Mouse (Mus musculus): ENCODE measurements around the gene Cd300lf. TPM values are rescaled to one million over a fixed set of nuclear protein-coding genes. Genes with fewer than 3 reads are reported as not detected.

Gene Cd300lf
- polyA plus RNA-seq (2012; rRNA removed; ENCODE audit: low replicate concordance), result 3.5 and 3.7 TPM in 2 replicates

DNA sequence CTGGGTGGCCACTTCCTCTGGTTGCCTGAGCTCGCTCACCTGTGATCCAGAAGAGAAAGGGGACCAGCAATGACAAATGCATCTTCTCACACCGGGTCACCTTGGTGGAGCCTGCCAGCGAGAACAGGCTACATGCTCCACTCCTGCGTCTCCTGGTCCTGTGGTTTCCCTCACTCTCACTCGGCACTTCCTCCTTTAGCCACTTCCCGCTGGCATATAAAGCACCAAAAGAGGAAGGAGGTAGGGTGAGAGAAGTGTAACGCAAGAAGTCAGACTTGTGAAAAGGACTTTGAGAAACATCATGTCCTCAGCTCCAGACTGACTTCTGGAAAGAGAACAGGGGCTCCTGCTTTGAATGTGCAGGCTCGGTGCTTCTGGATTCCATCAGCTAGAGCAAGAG, at the start of gene Cd300lf:
Gene Cd300lf (minus strand): TSS at position 193 of the 400 bp plus-strand sequence.

DNA sequence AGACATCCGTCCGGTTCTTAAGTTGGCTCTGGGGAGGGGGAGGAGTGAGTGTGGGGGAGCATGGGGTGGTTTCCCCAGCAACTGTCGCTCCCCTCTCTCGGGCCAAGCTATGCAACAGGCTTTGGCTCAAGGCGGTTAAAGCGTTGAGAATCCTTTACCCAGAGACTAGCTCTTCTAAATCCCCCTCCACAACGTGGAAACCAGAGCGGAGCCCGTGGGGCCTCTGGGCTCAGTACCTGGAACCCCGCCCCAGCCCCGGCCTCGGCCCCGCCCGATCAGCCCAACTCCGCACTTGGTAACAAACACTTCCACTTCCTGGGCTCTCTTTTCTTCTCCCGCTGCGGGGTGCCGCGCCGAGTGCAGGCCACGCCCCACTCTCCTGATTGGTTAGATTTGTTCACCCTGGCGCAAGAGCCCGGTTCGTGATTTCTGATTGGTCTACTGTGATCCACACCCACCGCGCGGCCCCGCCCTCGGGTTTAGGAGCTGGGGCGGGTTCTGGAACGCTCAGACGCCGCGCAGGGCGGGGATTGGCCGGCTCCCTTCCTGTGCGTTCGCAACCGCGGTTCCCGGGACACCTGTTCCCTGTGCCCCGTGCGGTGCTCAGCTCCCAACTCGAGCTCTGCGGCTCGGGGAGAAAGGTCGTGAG, 29.2 kb upstream of the Cd300lf start, which contains the start of gene Slc9a3r1:
Gene Slc9a3r1 (plus strand): TSS at position 510 of the 649 bp plus-strand sequence.

DNA sequence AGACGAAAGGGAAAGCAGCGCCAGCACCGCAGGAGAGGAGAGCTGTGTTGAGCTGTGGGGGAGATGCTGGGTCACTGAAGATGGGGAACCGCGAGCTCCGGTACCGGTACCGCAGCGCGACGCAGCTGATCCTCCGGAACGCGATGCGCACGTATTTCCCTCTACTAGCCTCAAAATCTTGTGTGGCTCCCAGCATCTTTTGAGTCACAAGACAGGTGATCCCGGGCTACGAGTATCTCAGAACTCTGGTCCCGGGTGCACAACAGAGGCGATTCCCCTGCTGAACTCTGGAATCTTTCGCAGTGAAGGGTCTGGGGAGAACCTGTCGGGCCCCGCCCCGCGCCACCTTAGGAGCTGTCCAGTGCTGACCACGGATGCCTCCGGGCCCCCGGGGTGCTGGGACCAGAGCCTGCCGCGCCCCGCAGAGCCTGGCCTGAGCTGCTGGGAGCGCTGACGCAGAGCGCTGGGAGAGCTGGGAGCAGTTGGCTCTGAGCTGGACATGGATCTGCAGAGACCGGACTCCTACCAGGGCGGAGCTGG, 42.4 kb downstream of the Cd300lf start, which contains the start of gene Rab37:
Gene Rab37 (plus strand): TSS at position 70 of the 540 bp plus-strand sequence.

Other genes with a start within 250 kb of the Cd300lf start
- 2.2 and 3.9 TPM in 2 replicates for gene Cd300a, start 244.0 kb downstream of the Cd300lf start, polyA plus RNA-seq (2012; rRNA removed; ENCODE audit: low replicate concordance)
- gene Cd300lb, start 199.6 kb downstream of the Cd300lf start, polyA plus RNA-seq (2012; rRNA removed; ENCODE audit: low replicate concordance), result 2.9 and 6.2 TPM in 2 replicates
- gene Cd300c, start 164.8 kb downstream of the Cd300lf start, polyA plus RNA-seq (2012; rRNA removed; ENCODE audit: low replicate concordance), result 4.5 and 5.2 TPM in 2 replicates
- gene Cd300ld, start 144.1 kb downstream of the Cd300lf start, polyA plus RNA-seq (2012; rRNA removed; ENCODE audit: low replicate concordance), result 4.0 and 8.5 TPM in 2 replicates
- gene Cd300c2, start 132.1 kb downstream of the Cd300lf start, polyA plus RNA-seq (2012; rRNA removed; ENCODE audit: low replicate concordance), result 7.9 and 11.0 TPM in 2 replicates
- gene Cd300ld2, start 117.8 kb downstream of the Cd300lf start, polyA plus RNA-seq (2012; rRNA removed; ENCODE audit: low replicate concordance), result 2.8 and 5.3 TPM in 2 replicates
- 8.4 and 32.3 TPM in 2 replicates for gene Cd300ld4, start 107.0 kb downstream of the Cd300lf start, polyA plus RNA-seq (2012; rRNA removed; ENCODE audit: low replicate concordance)
- 20.6 and 34.4 TPM in 2 replicates for gene Cd300ld5, start 96.2 kb downstream of the Cd300lf start, polyA plus RNA-seq (2012; rRNA removed; ENCODE audit: low replicate concordance)
- 72.5 and 131 TPM in 2 replicates for gene Cd300ld3, start 85.6 kb downstream of the Cd300lf start, polyA plus RNA-seq (2012; rRNA removed; ENCODE audit: low replicate concordance)
- 0.13 and 0.66 TPM in 2 replicates for gene Cd300e, start 71.8 kb downstream of the Cd300lf start, polyA plus RNA-seq (2012; rRNA removed; ENCODE audit: low replicate concordance)
- gene Rab37, start 42.6 kb downstream of the Cd300lf start, polyA plus RNA-seq (2012; rRNA removed; ENCODE audit: low replicate concordance), result 4.9 and 6.1 TPM in 2 replicates
- gene Slc9a3r1, start 29.3 kb upstream of the Cd300lf start, polyA plus RNA-seq (2012; rRNA removed; ENCODE audit: low replicate concordance), result 42.0 and 64.9 TPM in 2 replicates
- 22.5 TPM in 2 replicates for gene Tmem104, start 53.5 kb upstream of the Cd300lf start, polyA plus RNA-seq (2012; rRNA removed; ENCODE audit: low replicate concordance)
- gene Nat9, start 53.9 kb upstream of the Cd300lf start, polyA plus RNA-seq (2012; rRNA removed; ENCODE audit: low replicate concordance), result 21.1 and 25.5 TPM in 2 replicates
- 0.11 and 0.59 TPM in 2 replicates for gene Grin2c, start 133.3 kb upstream of the Cd300lf start, polyA plus RNA-seq (2012; rRNA removed; ENCODE audit: low replicate concordance)
- 17.8 and 30.0 TPM in 2 replicates for gene Fdxr, start 143.1 kb upstream of the Cd300lf start, polyA plus RNA-seq (2012; rRNA removed; ENCODE audit: low replicate concordance)
- 4.2 and 5.5 TPM in 2 replicates for gene Fads6, start 163.7 kb upstream of the Cd300lf start, polyA plus RNA-seq (2012; rRNA removed; ENCODE audit: low replicate concordance)
- not detected in 2 replicates for gene Otop2, start 173.2 kb upstream of the Cd300lf start, polyA plus RNA-seq (2012; rRNA removed; ENCODE audit: low replicate concordance)
- 0.26 and 0.37 TPM in 2 replicates for gene Ush1g, start 188.0 kb upstream of the Cd300lf start, polyA plus RNA-seq (2012; rRNA removed; ENCODE audit: low replicate concordance)
- 0.05 and 0.16 TPM in 2 replicates for gene Otop3, start 200.7 kb upstream of the Cd300lf start, polyA plus RNA-seq (2012; rRNA removed; ENCODE audit: low replicate concordance)
- gene Hid1, start 233.8 kb upstream of the Cd300lf start, polyA plus RNA-seq (2012; rRNA removed; ENCODE audit: low replicate concordance), result 53.5 and 57.6 TPM in 2 replicates
- 18.2 and 20.7 TPM in 2 replicates for gene Cdr2l, start 247.9 kb upstream of the Cd300lf start, polyA plus RNA-seq (2012; rRNA removed; ENCODE audit: low replicate concordance)

Measured in mammary gland, adult 2 months (tissue).